Mouse (Mus musculus) right cerebral cortex, postnatal 10 days (tissue): Measurements from ENCODE around the gene Wwox.

Source experiments
- DNase-seq, 2 experiments: peaks; one replicate each; pipeline ENCODE4 v3.0.0; 2021; ENCODE audit warnings: low spot score in 2 of 2

The Wwox gene

DNA sequence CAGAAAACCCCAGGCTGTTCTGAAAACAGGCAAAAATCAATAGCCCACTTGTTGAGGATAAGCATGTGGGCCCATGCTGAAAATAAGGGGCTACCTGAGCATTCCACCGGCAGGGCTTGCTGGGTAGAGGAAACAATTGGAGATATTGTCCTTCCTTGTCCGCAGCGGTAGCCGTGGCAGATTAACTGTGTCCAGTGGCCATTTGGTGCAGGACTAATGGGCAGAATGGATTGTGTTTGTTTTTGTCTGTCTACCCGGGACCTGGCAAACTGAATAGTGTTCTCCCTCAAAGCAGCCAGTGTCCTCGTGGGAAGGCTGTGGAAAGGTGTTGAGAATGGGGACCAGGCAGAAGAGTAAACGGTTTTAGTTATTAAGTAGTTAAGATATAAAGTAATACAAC lies 416.4 kb downstream of the Wwox start:
- DNase-seq, result no peak

DNA sequence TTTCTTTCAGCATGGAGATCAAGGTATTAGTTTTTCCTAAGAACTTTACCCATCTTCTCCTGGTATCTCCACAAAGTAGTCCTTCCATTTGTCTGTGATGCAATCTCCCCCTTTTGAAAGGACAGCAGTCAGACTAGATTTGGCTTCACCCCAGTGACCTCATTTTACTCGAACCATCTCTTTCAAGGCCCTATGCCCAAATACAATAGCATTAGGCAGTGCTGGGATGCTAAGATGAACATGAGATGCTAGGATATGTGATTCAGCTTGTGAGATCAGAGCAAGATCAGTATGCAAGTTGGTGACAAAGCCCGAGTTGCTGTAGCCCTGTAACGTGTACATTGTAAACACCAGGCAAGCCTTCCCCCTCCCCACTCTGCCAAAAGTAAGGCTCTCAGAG lies 426.5 kb downstream of the Wwox start:
- no peak for DNase-seq

DNA sequence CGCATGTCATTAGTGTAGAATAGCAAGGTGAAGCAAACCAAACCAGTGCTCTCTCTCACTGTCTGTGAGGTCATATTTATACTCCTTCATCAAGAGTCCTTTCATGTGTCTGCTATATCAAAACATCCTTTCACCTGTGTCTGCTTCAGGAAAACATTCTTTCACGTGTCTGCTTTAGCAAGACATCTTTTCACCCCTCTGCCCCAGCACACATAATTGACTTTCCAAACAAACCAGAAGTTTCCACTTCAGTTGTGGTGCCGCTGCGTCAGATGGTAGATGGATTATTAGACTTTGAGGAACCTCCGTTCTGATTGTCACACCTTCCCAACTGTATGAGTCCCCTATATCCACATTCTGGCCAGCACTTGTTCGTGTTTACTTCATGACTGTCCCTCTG lies 429.9 kb downstream of the Wwox start:
- DNase-seq, result no peak

DNA sequence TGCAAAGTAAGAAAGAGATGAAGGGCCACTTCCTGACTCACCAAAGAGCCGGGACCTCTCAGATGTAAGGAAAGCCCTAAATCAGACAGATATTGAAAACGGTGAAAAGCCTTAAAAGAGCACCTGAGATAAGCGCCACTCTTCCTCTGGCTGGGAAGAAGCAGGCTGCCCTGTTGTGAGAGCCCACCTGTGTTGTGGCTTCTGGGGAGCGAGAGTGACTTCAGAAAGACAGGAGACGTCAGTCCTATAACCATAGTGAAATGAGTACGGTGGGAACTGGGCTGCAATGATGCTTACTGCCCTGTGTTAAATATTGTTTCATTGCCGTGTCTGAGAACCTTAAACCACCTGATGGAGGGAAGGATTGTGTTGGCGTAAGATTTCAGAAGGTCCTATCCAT lies 431.0 kb downstream of the Wwox start:
- DNase-seq, result no peak

DNA sequence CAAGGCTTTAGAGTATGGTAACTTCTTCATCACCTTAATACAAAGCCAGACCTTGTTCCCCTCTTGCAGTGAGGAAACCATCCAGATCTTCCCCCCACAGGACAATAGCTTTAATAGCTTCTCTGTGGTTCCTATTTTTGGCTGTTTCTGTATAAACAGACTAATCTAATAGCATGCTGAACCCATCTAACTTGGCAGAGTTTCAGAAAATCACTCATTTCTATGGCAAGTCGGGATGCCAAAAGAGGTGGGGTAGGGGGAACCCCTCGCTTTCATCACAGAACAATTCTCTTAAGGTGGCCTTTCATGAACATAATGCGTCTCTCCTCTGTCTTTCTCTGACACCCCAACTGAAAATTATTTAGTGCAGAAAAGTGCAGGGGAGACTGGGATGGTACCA lies 433.0 kb downstream of the Wwox start:
- DNase-seq, result no peak

DNA sequence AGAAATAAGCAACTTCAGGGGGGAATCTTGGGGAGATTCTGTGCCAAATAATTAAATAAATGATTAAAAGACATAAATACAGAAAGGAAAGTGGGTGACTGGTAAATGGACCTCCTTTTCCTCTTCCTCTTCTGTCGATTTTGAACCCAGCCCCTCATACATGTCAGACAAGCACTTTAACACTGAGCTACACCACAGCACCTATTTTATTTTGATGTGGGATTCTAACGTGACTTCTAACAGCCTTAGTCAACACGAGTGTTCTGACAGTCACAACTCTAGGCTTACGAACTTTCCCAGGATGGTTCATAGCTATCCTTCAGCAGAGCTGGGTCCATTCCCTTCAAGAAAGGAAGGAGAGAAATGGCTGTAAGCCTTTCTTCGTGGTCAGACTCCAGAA lies 435.7 kb downstream of the Wwox start:
- no peak for DNase-seq

DNA sequence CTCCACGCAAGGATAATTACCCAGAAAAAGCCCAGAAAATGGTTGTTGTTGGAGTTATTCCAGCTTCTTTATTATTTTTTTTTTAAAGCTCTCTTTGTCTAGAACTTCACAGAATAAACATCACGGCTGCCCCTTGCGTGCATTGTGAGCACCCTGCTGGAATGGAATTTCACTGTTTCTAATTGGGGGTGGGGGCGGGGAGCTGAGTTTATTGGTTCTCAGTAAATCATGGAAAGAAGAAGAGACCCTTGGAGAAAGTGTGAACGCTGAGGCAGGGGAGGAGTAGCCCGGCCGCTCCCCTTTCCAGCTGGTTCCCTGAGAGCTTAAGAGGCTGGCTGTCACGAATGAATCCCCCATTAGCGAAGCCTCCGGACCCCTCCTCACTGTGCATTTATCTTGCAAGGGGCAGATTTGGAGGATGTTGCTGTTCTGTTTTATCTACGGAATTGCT lies 436.7 kb downstream of the Wwox start:
- no peak for DNase-seq

DNA sequence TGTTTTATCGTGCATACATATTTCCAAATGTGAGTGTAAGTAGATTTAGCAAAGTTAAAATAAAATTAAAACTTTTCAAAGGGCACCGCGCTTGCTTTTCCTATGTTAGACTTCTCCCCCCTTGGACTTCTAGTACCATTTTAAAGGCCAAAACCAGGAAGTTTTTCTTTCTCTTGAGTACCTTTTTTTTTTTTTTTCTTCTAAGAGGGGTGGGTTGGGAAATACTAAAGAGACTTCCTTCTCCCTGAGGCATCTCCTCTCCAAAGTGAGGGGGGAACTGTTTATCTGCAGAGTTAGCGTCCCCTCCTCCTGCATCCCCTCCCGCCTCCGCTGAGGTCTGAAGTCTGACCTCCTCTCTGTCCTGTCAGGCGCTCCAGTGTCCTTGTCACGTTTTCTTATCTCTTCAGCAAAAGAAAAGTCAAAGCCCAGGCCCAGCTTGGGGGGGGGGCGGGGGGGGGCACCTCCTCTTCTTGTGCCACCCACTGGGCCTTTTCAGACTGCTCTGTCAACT lies 437.3 kb downstream of the Wwox start:
- no peak for DNase-seq

DNA sequence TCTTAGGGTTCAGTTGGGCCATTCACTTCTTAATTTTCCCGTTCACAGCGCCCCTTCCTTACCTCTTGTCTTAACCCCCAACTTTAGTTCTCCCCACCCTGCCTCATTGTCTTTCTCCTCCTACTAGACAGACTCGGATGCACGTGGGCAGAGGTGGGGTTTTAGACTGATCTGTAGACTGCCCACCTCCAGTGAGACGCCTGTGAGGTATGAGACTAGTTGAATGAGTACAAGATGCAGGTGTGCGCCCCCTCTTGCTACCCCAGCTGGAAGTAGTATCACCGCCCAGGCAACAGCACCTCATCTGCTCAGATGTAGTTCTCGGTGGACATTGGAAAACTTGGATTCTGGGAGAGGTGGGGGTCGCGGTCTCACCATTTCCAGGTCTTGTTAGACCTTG lies 437.8 kb downstream of the Wwox start:
- DNase-seq, result no peak

DNA sequence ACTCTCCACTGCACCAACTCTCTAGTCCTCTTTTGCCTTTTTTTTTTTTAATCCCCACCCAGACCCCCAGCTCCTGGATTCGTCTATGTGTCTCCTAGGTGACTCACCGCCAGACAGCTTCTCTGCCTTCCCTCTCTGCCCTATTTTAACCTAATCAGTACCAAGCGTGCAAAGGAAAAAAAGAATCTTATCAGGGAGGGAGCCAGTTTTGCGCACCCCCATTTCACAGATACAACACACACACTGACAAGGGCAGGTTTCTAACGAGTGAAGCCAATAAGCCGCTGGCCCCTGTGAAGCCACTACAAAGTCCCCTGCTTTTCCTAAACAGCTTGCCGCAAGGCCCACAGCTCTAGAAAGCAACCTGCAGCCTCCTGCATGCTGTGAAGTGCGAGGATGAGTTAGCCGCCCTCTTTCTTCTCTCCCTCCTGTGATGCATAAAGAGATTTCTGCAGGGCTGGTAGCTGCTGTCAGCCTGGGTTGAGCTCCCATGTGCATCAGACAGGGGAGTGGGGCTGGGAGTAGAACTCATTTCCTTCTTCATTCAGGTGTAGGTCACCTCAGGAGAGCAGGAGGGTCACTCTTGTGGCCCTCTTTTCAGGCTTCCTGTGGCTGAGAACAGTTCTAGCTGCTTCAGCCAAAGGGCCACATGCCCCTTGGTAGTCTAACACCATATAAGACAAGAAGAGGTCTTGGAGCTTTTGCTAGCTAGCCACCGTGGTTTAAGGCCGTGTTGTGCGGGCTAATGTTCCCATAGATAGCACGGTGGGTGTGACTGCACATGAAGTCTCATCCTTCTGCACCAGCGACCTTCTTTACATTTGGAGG lies 439.2 kb downstream of the Wwox start:
- no peak for DNase-seq

DNA sequence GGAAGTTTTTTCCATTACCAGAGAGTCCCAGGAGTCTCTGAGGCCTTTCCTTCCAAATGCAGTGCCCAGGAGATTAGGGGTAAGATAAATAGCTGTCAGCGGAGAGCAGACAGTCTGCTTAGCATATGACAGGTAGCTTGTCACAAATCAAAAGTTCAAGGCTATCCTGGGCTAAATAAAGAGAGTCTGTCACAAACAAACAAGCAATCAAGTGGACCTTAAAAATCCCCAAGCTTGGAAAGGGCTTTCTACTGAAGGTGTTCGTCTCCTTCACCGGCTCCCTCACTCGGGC lies 439.8 kb downstream of the Wwox start:
- no peak for DNase-seq

DNA sequence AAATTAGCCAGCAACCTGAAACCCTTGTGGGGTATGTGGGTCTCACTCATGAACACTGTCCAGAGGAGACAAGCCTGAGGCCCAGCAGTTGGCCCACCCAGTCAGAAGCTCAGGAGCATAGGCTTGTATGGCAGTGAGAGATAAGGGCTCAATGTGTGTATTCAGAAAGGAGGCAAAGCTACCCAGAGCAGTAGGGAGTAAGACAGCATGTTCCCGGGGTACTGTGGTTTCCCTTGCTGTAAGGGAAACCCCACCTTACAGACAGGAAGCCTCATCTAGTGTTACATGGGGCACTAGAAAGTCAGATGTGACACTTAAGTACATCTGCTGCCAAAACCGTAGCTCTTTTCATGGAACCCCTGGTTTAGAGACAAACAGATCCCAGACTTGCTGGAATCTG lies 440.2 kb downstream of the Wwox start:
- DNase-seq, result no peak

DNA sequence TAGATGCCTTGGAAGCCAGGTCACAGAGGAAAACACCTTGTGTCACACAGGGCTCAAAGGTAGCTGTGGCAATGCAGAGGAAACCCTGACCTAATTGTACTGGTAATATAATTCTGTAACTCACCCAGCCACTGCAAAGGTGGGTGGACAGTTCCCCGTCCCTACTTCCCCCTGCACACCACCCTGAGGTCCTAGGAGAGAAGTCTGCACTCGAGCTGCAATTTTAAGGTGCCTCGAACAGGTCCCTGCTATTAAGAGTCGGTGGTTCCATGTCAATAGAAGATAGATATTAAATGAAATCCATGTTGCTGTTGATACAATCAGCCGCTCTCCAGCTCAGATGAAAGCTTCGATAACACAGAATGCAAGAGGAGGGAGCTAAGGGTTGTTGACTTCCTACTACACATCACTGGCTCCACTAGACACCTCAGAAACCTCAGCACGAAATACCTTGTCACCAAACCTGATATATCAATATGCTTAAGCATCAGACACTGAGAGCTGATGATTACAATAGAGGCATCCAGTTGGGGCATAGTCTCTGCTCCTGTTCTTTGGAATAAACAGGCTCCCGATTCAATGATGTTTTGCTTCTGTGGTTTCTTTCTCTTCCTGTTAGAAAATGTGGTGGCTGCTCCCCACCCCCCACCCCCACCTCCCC lies 441.1 kb downstream of the Wwox start:
- no peak for DNase-seq

DNA sequence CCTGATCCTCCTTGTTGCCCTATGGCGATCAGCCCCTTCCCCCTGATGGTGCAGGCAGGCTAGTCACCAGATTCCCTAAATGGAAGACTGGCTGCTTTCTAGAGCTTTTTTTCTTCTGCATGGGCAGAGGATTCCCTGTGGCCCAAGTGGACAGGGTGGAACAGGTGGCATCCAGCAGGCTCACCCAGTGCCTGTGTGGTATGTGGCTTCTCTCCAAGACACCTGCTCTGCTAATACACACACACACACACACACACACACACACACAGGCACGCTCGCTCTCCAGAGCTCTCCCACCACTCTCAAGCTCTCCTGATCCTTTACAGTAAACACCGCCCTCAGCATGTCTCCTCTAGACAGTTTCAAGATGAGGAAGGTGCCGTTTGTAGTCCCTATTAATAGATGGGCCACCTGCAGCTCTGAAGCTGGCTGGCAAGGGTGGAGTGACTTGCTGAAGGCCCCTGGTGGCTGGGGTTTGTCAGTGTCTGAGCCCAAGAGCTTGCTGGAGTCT lies 442.5 kb downstream of the Wwox start:
- no peak for DNase-seq

DNA sequence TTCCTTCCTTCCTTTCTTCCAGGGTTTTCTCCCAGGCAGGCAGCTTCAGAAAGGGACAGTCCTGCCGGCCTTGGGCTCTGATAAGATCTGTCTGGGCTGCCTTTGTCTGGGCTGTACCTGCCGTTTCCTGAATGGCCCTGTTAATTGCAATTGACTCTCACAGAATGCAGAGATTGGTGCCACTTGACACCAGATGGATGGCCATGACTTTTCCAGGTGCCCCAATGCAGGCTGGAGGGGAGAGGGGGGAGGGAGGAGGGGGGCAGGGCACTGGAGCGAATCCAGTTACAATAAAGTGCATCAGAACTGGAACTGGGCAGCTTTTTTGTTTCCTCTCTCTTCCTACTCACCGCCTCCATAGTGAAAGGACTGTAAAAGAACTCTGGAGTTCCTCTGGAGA lies 443.0 kb downstream of the Wwox start:
- DNase-seq, result no peak

DNA sequence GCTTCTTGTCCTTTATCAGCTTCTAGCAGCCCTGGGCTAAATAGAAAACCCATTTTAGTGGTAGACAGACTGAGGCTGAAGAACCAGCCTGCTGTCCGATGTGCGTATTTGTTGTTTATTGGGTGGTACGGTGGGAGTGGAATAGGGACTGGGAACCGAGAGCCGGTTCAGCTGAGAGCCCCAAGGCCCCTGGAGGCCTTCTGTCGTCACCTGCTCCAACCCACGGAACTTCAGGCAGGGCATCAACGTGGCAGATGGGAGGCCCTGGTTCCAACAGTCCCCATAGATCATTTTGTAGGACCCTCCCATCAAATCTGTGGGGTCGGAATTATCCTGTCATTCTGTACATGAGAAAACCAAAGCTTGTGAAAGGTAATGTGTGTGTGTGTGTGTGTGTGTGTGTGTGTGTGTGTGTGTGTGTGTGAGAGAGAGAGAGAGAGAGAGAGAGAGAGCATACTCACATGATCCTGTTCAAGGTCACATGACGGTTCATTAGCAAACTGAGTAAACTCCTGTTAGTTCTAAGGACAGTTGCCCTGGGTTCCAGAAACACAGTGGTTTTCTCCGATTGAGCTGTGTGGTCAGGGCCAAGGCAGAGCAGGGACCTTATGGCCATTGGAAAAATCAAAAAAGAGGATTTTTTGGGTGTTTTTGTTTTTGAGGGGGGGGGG lies 443.6 kb downstream of the Wwox start:
- DNase-seq, result no peak

DNA sequence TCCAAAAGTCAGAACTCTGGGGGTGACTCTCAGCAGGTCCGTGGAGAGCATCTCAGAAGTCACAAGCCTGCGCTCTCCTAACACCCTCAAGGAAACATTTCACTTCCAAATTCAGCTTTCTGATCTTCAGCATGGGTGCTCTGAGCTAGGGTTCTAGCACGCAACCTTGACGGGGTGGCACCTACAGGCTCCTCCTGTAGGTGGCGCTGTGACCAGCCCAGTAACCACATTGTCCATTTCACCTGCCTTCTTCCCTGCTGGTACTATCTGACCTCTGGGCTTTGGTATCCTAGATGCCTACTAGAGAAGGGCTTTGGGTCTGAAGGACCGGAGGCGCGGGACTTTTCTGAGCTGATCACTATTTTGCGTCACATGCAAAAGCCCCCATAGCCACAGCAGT lies 444.5 kb downstream of the Wwox start:
- no peak for DNase-seq

DNA sequence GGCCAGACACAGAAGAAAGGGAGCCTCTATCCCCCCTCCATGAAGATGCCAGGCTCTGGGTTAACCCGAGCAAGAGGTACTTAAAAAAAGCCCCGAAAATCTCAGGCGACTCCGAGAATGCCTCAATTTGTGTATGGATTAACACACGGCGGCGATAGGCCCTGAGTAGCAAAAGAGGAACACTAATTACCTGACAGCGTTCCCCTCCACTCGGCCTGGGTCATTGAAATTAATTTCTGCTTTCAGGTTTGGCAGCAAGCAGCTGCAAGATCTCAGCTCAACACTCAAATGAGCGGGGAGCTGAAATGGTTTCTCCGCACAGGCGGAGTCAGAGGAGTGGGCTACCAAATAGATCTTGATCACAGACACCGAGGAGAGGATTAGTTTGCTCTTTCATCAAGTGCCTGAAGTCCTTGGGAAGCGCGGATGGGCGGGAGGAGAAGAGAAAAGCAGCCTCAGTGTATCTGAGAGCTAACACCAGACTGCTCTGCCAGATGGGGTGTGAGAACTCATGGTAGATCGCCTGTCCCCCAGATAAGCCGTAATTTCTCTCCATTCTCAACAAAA lies 445.7 kb downstream of the Wwox start:
- no peak for DNase-seq

DNA sequence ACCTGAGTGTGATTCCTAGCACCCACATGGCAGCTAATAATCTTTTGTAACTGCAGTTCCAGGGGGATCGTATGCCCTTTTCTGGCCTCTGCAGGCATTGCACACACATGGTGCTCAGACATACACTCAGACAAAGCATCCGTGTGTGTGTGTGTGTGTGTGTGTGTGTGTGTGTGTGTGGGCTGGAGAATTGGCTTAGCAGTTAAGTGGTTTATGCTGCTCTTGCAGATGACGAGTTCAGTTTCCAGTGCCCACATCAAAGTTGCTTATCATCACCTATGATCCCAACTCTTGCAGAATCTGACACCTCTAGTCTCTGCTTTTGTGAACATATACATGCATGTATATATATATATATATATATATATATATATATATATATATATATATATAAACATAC lies 448.9 kb downstream of the Wwox start:
- no peak for DNase-seq

DNA sequence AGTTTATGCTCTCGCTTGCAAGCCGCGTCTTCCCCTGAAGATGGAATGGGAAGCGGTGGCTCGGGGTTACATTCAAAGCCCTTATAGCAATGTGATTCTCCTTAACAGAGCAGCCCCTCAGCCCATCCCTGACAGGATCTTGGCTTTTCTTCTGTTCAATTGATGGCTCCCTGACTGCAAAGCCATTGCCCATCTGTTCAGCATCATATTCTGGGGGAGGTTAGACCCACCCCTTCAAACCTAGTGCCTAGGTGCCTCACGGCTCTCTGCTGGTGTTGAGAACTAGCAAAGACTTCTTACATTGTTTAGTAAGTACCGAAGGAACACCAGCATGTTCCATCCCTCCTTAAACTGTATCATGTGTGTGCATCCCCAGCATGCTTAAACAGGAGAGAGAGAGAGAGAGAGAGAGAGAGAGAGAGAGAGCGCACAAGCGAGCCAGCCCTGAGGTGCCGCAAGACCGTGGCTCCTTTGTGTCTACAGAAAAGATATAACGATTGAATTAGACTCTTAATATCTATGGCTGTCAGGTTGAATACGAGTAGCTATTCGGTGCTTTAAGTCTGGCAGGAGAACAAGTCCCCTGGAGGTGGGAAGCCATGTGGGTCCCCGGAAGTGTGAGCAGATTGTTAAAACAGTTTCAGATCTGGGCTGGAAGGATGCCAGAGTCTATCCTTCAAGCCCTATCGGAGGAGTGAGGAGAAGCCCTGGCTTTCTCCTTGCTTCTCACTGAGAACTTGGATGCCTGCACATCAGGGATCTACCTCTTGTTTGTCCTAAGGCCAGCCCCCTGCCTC lies 450.3 kb downstream of the Wwox start:
- DNase-seq, result peak in 1 of 2 experiments; percentile 33

DNA sequence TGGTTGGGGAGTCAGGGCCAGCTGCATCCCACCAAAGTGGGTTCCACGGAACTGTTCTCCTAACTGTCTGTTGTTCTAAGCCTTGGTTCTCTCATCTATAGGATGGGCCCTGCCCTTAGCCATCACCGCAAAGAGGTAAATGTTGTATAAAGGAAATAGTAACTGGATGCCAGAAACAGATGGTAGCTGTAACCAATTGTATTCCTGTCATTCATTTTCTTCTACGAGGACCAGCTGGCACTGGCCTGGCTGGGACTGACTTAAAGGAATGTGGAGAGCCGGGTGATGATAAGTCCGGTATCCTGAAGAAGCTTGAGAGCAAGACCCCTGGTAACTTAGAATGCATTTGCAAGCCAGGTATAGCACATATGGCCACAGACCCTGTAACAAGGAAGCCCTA lies 451.0 kb downstream of the Wwox start:
- DNase-seq, result no peak

DNA sequence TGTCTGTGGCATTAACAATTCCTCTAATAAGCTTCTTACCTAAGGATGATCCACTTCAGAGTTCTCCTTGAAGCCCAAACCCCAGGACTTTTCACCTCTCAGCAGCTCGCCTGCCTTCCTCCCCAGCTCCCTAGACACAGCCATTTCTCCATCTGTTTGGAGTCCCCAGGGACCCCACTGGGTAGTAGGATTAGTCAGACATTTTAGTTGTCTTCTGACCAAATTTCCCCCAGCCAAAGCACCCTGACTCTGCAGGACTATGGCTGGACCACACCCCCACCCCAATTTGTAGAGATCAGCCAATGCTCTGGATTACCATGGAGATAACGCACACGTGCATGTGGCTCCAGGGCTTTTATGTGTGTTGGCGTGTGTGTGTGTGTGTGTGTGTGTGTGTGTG lies 451.8 kb downstream of the Wwox start:
- DNase-seq, result no peak
